Mouse (Mus musculus) CH12.LX (cell line): Measurements from ENCODE around the gene Smg5. TPM values are rescaled to one million over a fixed set of nuclear protein-coding genes. Genes with fewer than 3 reads are reported as not detected.
"Not testable (repeated sequence)": the region's sequence is repeated elsewhere in the genome, so short reads cannot be mapped to it uniquely, and the experiment has no call there.

Experiments
- DNase-seq: peaks from one replicate; pipeline ENCODE4 v3.0.0-alpha.2; 2013; ENCODE audit errors: extremely low read depth
- H3K27ac ChIP-seq: 2 replicates; pipeline ENCODE4 v1.5.1; 2012; ENCODE audit warnings: low read depth, mild to moderate bottlenecking, control low read depth, moderate library complexity; ENCODE audit not compliant: insufficient read depth
- H3K27me3 ChIP-seq: replicated peaks from 2 replicates; pipeline ENCODE3; 2012; ENCODE audit warnings: inconsistent platforms
- H3K36me3 ChIP-seq, 2 experiments: replicated peaks in 1 of 2; 2 replicates each; pipeline versions ENCODE3 to v1.6.1; 2012; ENCODE audit warnings: inconsistent platforms in 1 of 2, low read length in 1 of 2, mild to moderate bottlenecking in 1 of 2, mixed read lengths in 1 of 2, moderate library complexity in 1 of 2; ENCODE audit not compliant: control insufficient read depth in 1 of 2, insufficient read depth in 1 of 2
- H3K4me1 ChIP-seq, 2 experiments: 2 replicates each; pipeline ENCODE4 v1.6.1; 2012; ENCODE audit warnings: inconsistent platforms in 1 of 2, moderate library complexity in 1 of 2; ENCODE audit not compliant: insufficient read depth in 2 of 2, control insufficient read depth in 1 of 2
- H3K4me2 ChIP-seq: 2 replicates; pipeline ENCODE4 v1.6.1; 2012; ENCODE audit warnings: low read depth, mild to moderate bottlenecking, control low read depth; ENCODE audit not compliant: poor library complexity, insufficient read depth, severe bottlenecking
- H3K4me3 ChIP-seq, 3 experiments: fragments of 150-350 bp in 1 of 3; sonication (generic) in 1 of 3; replicated peaks in 1 of 3; 2 replicates each; pipeline versions ENCODE3 to v1.5.1; 2011 to 2012; ENCODE audit warnings: low read depth in 2 of 3, low read length in 2 of 3, mild to moderate bottlenecking in 2 of 3, moderate library complexity in 2 of 3, control low read depth in 1 of 3, improper control_type of control experiment in 1 of 3, inconsistent platforms in 1 of 3, mixed read lengths in 1 of 3; ENCODE audit not compliant: poor library complexity in 1 of 3
- H3K79me2 ChIP-seq: replicated peaks from 2 replicates; pipeline ENCODE4 v1.6.1; 2012; ENCODE audit warnings: mild to moderate bottlenecking, moderate library complexity; ENCODE audit not compliant: control insufficient read depth, poor library complexity, insufficient read depth, severe bottlenecking; ENCODE audit errors: extremely low read depth
- H3K9ac ChIP-seq: 2 replicates; pipeline ENCODE4 v1.6.1; 2012; ENCODE audit warnings: low read depth, mild to moderate bottlenecking, control low read depth, moderate library complexity; ENCODE audit not compliant: insufficient read depth
- H3K9me3 ChIP-seq: replicated peaks from 2 replicates; pipeline ENCODE3; 2012; ENCODE audit warnings: low read length, inconsistent platforms, mixed read lengths
- CHD2 ChIP-seq: IDR thresholded peaks from 2 replicates; pipeline ENCODE4 v1.6.1; 2011; ENCODE audit warnings: low read length, improper control_type of control experiment
- CTCF ChIP-seq, 2 experiments: IDR thresholded peaks in 1 of 2; conservative IDR thresholded peaks in 1 of 2; 2 replicates each; pipeline ENCODE4 v1.5.1; 2011 to 2012; ENCODE audit warnings: low read depth in 2 of 2, low read length in 2 of 2, improper control_type of control experiment in 1 of 2, inconsistent platforms in 1 of 2, mild to moderate bottlenecking in 1 of 2, moderate library complexity in 1 of 2
- ELF1 ChIP-seq: IDR thresholded peaks from 2 replicates; pipeline ENCODE4 v1.6.1; 2014; ENCODE audit warnings: low read depth, mild to moderate bottlenecking, inconsistent platforms, low read length, improper control_type of control experiment
- ETS1 ChIP-seq: conservative IDR thresholded peaks from 2 replicates; pipeline ENCODE4 v1.6.1; 2012; ENCODE audit warnings: low read depth, mild to moderate bottlenecking, inconsistent platforms, low read length, improper control_type of control experiment, moderate library complexity
- IRF4 ChIP-seq: IDR thresholded peaks from 2 replicates; pipeline ENCODE4 v1.6.1; 2014; ENCODE audit warnings: low read depth, mild to moderate bottlenecking, inconsistent platforms, low read length, improper control_type of control experiment
- JUN ChIP-seq: IDR thresholded peaks from 2 replicates; pipeline ENCODE4 v1.6.1; 2011; ENCODE audit warnings: low read depth, mild to moderate bottlenecking, low read length, improper control_type of control experiment, moderate library complexity; ENCODE audit not compliant: insufficient read depth
- KAT2A ChIP-seq: IDR thresholded peaks from 2 replicates; pipeline ENCODE4 v1.6.1; 2012; ENCODE audit warnings: low read length, improper control_type of control experiment, inconsistent platforms; ENCODE audit not compliant: insufficient replicate concordance
- MAZ ChIP-seq: IDR thresholded peaks from 2 replicates; pipeline ENCODE4 v1.6.1; 2012; ENCODE audit warnings: low read depth, mild to moderate bottlenecking, inconsistent platforms, low read length, improper control_type of control experiment, moderate library complexity
- MXI1 ChIP-seq: IDR thresholded peaks from 2 replicates; pipeline ENCODE4 v1.6.1; 2011; ENCODE audit warnings: mild to moderate bottlenecking, low read depth, low read length, improper control_type of control experiment
- MYC ChIP-seq: IDR thresholded peaks from 2 replicates; pipeline ENCODE4 v1.6.1; 2011; ENCODE audit warnings: low read depth, mild to moderate bottlenecking, improper control_type of control experiment, low read length
- NRF1 ChIP-seq: IDR thresholded peaks from 2 replicates; pipeline ENCODE4 v1.6.1; 2014; ENCODE audit warnings: low read depth, mild to moderate bottlenecking, inconsistent platforms, low read length, improper control_type of control experiment, moderate library complexity
- POLR2A ChIP-seq: IDR thresholded peaks from 2 replicates; pipeline ENCODE4 v1.6.1; 2011; ENCODE audit warnings: low read depth, mild to moderate bottlenecking, improper control_type of control experiment, low read length
- POLR2AphosphoS2 ChIP-seq: IDR thresholded peaks from 2 replicates; pipeline ENCODE4 v1.6.1; 2011; ENCODE audit warnings: low read depth, low read length, improper control_type of control experiment
- RAD21 ChIP-seq: IDR thresholded peaks from 2 replicates; pipeline ENCODE4 v1.6.1; 2011; ENCODE audit warnings: low read depth, mild to moderate bottlenecking, low read length, improper control_type of control experiment, moderate library complexity
- SIN3A ChIP-seq: IDR thresholded peaks from 2 replicates; pipeline ENCODE4 v1.6.1; 2012; ENCODE audit warnings: low read length, improper control_type of control experiment, inconsistent platforms
- SMC3 ChIP-seq: IDR thresholded peaks from 2 replicates; pipeline ENCODE4 v1.6.1; 2011; ENCODE audit warnings: low read depth, low read length, improper control_type of control experiment
- TCF12 ChIP-seq: IDR thresholded peaks from 2 replicates; pipeline ENCODE4 v1.6.1; 2014; ENCODE audit warnings: low read depth, mild to moderate bottlenecking, inconsistent platforms, low read length, improper control_type of control experiment
- USF2 ChIP-seq: conservative IDR thresholded peaks from 2 replicates; pipeline ENCODE4 v1.6.1; 2011; ENCODE audit warnings: low read depth, low read length, improper control_type of control experiment
- ZKSCAN1 ChIP-seq: IDR thresholded peaks from 2 replicates; pipeline ENCODE4 v1.6.1; 2012; ENCODE audit warnings: low read depth, inconsistent platforms, low read length, improper control_type of control experiment, borderline replicate concordance
- ZMIZ1 ChIP-seq: IDR thresholded peaks from 2 replicates; pipeline ENCODE4 v1.6.1; 2012; ENCODE audit warnings: low read depth, mild to moderate bottlenecking, inconsistent platforms, low read length, improper control_type of control experiment
- dilution Hi-C: fragments of 300-500 bp; cut with MboI; formaldehyde crosslinking; loops from 2 replicates; pipeline ENCODE4 v1.14.3; 2020; ENCODE audit warnings: low sequenced_read_pairs; ENCODE audit not compliant: extremely low pct_unique_long_range_greater_than_20kb, extremely low pct_ligation_motif_present
- in situ Hi-C: fragments of 300-500 bp; cut with MboI; formaldehyde crosslinking; loops from 3 replicates; pipeline ENCODE4 v1.14.3; 2019; ENCODE audit warnings: low sequenced_read_pairs, low pct_ligation_motif_present, low pct_unique_long_range_greater_than_20kb, mixed read lengths
- polyA plus RNA-seq: library from polyadenylated mRNA; unstranded; fragments of >175 nt; gene quantifications from 2 replicates; pipeline ENCODE4 v1.2.1, GENCODE M21; 2012; ENCODE audit warnings: low read depth; ENCODE audit not compliant: insufficient read length
- total RNA-seq, 2 experiments: library from RNA; depleted of rRNA; stranded (reverse); fragments of 300-350 nt in 1 of 2; fragments of >200 nt in 1 of 2; gene quantifications; 2 replicates each; pipeline ENCODE4 v1.2.3; 2012 to 2014

The Smg5 gene
- total and polyA plus RNA-seq, 3 experiments, result 43.7 to 81.6 (median 58.3) TPM

GRCm38 (mm10) chr3:88287110-88287509, 49.0 kb upstream of the Smg5 start, which contains the start of gene Gm38392:
Gene Gm38392 (minus strand): TSS chr3:88287210.
- no peak for DNase-seq
- peaks cover 6 to 51% of the 10 kb centered on the region in 2 experiments for H3K36me3 ChIP-seq
- no peaks in the 10 kb centered on the region for H3K27me3 ChIP-seq
- H3K4me1 ChIP-seq, result peaks cover 0 to 17% of the 10 kb centered on the region in 2 experiments; a peak in 1 of 4 replicates
- no peaks in the 10 kb centered on the region for H3K9me3 ChIP-seq
- no peak within 1 kb of the TSS for H3K4me3 ChIP-seq
- H3K9ac ChIP-seq, result no peak within 1 kb of the TSS
- no peaks in the 10 kb centered on the region for H3K79me2 ChIP-seq
- dilution Hi-C loops (no loop called here), in situ Hi-C loops (no loop called here)
- no peak within 1 kb of the TSS for H3K27ac ChIP-seq
- no peak within 1 kb of the TSS for H3K4me2 ChIP-seq
- no peak for TF ChIP-seq IRF4
- no peak for TF ChIP-seq ETS1
- TF ChIP-seq USF2, result no peak
- no peak for TF ChIP-seq JUN
- TF ChIP-seq CTCF (conservative IDR thresholded peaks at IDR 0.05 in 1 of 2, IDR thresholded peaks at IDR 0.05 in 1 of 2; ENCODE audit: low read depth in 2 of 2, low read length in 2 of 2), result no peak
- no peak for TF ChIP-seq ELF1
- no peak for TF ChIP-seq NRF1
- TF ChIP-seq KAT2A, result no peak
- no peak for TF ChIP-seq SMC3
- TF ChIP-seq SIN3A, result no peak
- TF ChIP-seq ZKSCAN1, result no peak
- TF ChIP-seq POLR2A, result no peak
- no peak for TF ChIP-seq RAD21
- TF ChIP-seq MXI1, result no peak
- TF ChIP-seq POLR2AphosphoS2, result no peak
- TF ChIP-seq TCF12, result no peak
- TF ChIP-seq ZMIZ1, result no peak
- TF ChIP-seq MAZ, result no peak
- no peak for TF ChIP-seq CHD2
- no peak for TF ChIP-seq MYC

GRCm38 (mm10) chr3:88288133-88288713, 47.8 kb upstream of the Smg5 start:
- H3K27me3 ChIP-seq, H3K27ac ChIP-seq, dilution Hi-C loops: not testable (repeated sequence)

More at GRCm38 (mm10) chr3:88288133-88288713, 47.8 kb upstream of the Smg5 start:
- H3K9me3 ChIP-seq, H3K4me2 ChIP-seq, H3K9ac ChIP-seq, DNase-seq, H3K4me3 ChIP-seq, in situ Hi-C loops, H3K79me2 ChIP-seq: not testable (repeated sequence)
- H3K4me1 ChIP-seq, result peaks cover 0 to 17% of the 10 kb centered on the region in 2 experiments; a peak in 1 of 4 replicates
- H3K36me3 ChIP-seq, result peaks cover 6 to 46% of the 10 kb centered on the region in 2 experiments
